Comparison of ENCODE assay signal across 13 mouse cellular contexts in genomic region chr11:71557412-71557811, GRCm38 (mm10).
DNase-seq lines count a peak whose midpoint lies in the region; ATAC-seq and TF ChIP-seq lines count a peak whose summit lies in the region.
"Had no signal": no experiment of that assay in that cellular context is flagged by ENCODE, and none has a peak within 500 bp of the region (broad histone marks: within the 10 kb centered on the region; RNA-seq: fewer than 3 reads in every experiment).

No protein-coding gene starts in this region.

- no peaks in the 10 kb centered on the region for H3K27me3 ChIP-seq in lung, postnatal 0 days (replicated peaks; ENCODE audit: insufficient read depth, low read length)
- H3K27me3 ChIP-seq in small intestine, adult 2 months (ENCODE audit: control insufficient read depth, insufficient read depth, low read length) = no peaks in the 10 kb centered on the region
- H3K27me3 ChIP-seq: heart, embryonic 15.5 days; lung, embryonic 15.5 days; midbrain, embryonic 12.5 days had no signal

- in situ Hi-C loops in ES-E14 (cut with MboI; ENCODE audit: low sequenced_read_pairs in 2 of 2, unreplicated experiment in 2 of 2) = no loop called here

- no peak for TF ChIP-seq POLR2A in small intestine, adult 2 months (IDR thresholded peaks at IDR 0.05; ENCODE audit: low read depth, low read length)

- no peaks in the 10 kb centered on the region for H3K4me1 ChIP-seq in lung, postnatal 0 days (ENCODE audit: insufficient read depth, low read depth, low read length)
- no peaks in the 10 kb centered on the region for H3K4me1 ChIP-seq in ES-E14 (ENCODE audit: control insufficient read depth in 2 of 2, insufficient read depth in 2 of 2, low read length in 2 of 2, poor library complexity in 1 of 2)
- no peaks in the 10 kb centered on the region for H3K4me1 ChIP-seq in small intestine, adult 2 months (ENCODE audit: control insufficient read depth, insufficient read depth, insufficient read length, low read length)
- H3K4me1 ChIP-seq: heart, embryonic 15.5 days; lung, embryonic 15.5 days; midbrain, embryonic 12.5 days had no signal

- WGBS in lung, postnatal 0 days = 82% methylated on average over 3 of the region's 3 CpGs
- WGBS in small intestine, adult 2 months = 86% methylated on average over 3 of the region's 3 CpGs

- H3K9me3 ChIP-seq in lung, postnatal 0 days (ENCODE audit: low read length) = no peaks in the 10 kb centered on the region
- H3K9me3 ChIP-seq in ES-E14 (ENCODE audit: control insufficient read depth, insufficient read depth, low read depth, low read length) = no peaks in the 10 kb centered on the region
- H3K9me3 ChIP-seq: heart, embryonic 15.5 days; lung, embryonic 15.5 days; midbrain, embryonic 12.5 days had no signal

- TF ChIP-seq CTCF in lung, postnatal 0 days (IDR thresholded peaks at IDR 0.05) = peak; percentile 23
- peak; percentile 31; the same call in 1 of the 2 replicates for TF ChIP-seq CTCF in small intestine, adult 2 months (IDR thresholded peaks at IDR 0.05; ENCODE audit: extremely low read depth, insufficient read length, insufficient replicate concordance, low read depth, low read length)

- DNase-seq in heart, postnatal 4 days = peak; percentile 6
- DNase-seq in heart, adult 9 months (ENCODE audit: low spot score in 2 of 2) = no peak
- no peak for DNase-seq in lung, postnatal 0 days (ENCODE audit: low spot score)
- no peak for DNase-seq in lung, postnatal 36 days
- DNase-seq in ES-E14 (ENCODE audit: low read depth, low spot score) = peak; percentile 29
- no peak for DNase-seq in layer of hippocampus, adult 8-10 months (ENCODE audit: low spot score in 2 of 2)
- DNase-seq: cerebellum, adult 9-11 months; layer of hippocampus, adult 9-11 months; retina, postnatal 1 day had no signal

- H3K9ac ChIP-seq in lung, postnatal 0 days (replicated peaks; ENCODE audit: low read depth) = no peak overlapping the region
- H3K9ac ChIP-seq in ES-E14 (ENCODE audit: insufficient read depth, low read depth, low read length, poor library complexity, severe bottlenecking) = no peak overlapping the region
- H3K9ac ChIP-seq: heart, embryonic 15.5 days; lung, embryonic 15.5 days; midbrain, embryonic 12.5 days had no signal

- TF ChIP-seq EP300 in lung, postnatal 0 days (IDR thresholded peaks at IDR 0.05) = no peak

- H3K4me2 ChIP-seq in lung, postnatal 0 days (replicated peaks; ENCODE audit: low read depth, low read length) = no peak overlapping the region
- H3K4me2 ChIP-seq: heart, embryonic 15.5 days; lung, embryonic 15.5 days; midbrain, embryonic 12.5 days had no signal

- H3K4me3 ChIP-seq in lung, postnatal 0 days (ENCODE audit: low read depth, low read length) = no peak overlapping the region
- no peak overlapping the region for H3K4me3 ChIP-seq in ES-E14 (ENCODE audit: insufficient read depth in 1 of 2, low read depth in 1 of 2, low read length in 2 of 2, poor library complexity in 1 of 2, severe bottlenecking in 1 of 2)
- H3K4me3 ChIP-seq in small intestine, adult 2 months (ENCODE audit: low read depth, low read length) = no peak overlapping the region
- H3K4me3 ChIP-seq: heart, embryonic 15.5 days; lung, embryonic 15.5 days; midbrain, embryonic 12.5 days had no signal

- H3K27ac ChIP-seq in lung, postnatal 0 days (ENCODE audit: low read length) = no peak overlapping the region
- H3K27ac ChIP-seq in ES-E14 (ENCODE audit: insufficient read depth, low read depth, low read length, poor library complexity, severe bottlenecking) = no peak overlapping the region
- no peak overlapping the region for H3K27ac ChIP-seq in small intestine, adult 2 months (ENCODE audit: insufficient read depth, low read depth, low read length)
- H3K27ac ChIP-seq: heart, embryonic 15.5 days; lung, embryonic 15.5 days; midbrain, embryonic 12.5 days had no signal

- no peak for ATAC-seq in lung, postnatal 0 days

- no peaks in the 10 kb centered on the region for H3K36me3 ChIP-seq in lung, postnatal 0 days (ENCODE audit: insufficient read depth, low read length)
- no peaks in the 10 kb centered on the region for H3K36me3 ChIP-seq in ES-E14 (ENCODE audit: control insufficient read depth, insufficient read depth, low read length, poor library complexity, severe bottlenecking)
- H3K36me3 ChIP-seq in small intestine, adult 2 months (ENCODE audit: control insufficient read depth, insufficient read depth, low read length) = no peaks in the 10 kb centered on the region
- H3K36me3 ChIP-seq: heart, embryonic 15.5 days; lung, embryonic 15.5 days; midbrain, embryonic 12.5 days had no signal

TF ChIP-seq in ES-E14, 5 proteins besides CTCF, POLR2A, EP300 and RAD21:
- TF ChIP-seq HCFC1 (IDR thresholded peaks at IDR 0.05; ENCODE audit: borderline replicate concordance, insufficient read depth, low read length) (no peak), ZC3H11A (IDR thresholded peaks at IDR 0.05; ENCODE audit: borderline replicate concordance, low read depth, low read length) (peak; percentile 59; the same call in 1 of the 2 replicates)

Comparison
In these comparisons a context has a peak if more than half of its experiments do, and no peak if none do; other contexts are left out.
1. DNase-seq: peak in heart, postnatal 4 days (single experiment) and ES-E14 (single experiment); none in heart, adult 9 months (0 of 2), lung, postnatal 0 days (single experiment), lung, postnatal 36 days (single experiment) and layer of hippocampus, adult 8-10 months (0 of 2).